Mouse (Mus musculus) fibroblast of lung, adult 2 months (primary cell): ENCODE data around the gene Ankrd37.

ENCODE experiments used
- DNase-seq: peaks from one replicate; pipeline ENCODE4 v3.0.0-alpha.2; 2011; ENCODE audit warnings: low read depth

The Ankrd37 gene

DNA sequence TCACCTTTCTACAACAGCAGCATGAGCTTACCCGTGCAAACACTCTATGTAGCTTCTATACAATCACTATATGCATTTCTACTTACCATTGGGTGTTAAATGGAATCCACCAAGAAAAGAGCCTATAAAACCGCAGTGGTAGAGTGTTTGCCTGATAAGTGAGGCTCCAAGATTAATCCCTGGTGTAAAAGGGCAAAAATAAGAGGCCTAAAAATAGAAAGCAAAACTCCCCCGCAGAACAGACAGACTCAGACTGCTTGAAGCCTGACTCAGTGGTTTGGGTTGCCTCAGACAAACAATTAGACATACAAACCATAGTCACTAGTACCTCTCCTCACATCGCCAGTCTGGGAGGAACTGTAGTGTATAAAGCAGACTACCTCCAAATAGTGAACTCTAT is at the start of gene Ankrd37:
TSS of gene Ankrd37 (minus strand) at position 112 of the 400 bp plus-strand sequence.
- no peak for DNase-seq

DNA sequence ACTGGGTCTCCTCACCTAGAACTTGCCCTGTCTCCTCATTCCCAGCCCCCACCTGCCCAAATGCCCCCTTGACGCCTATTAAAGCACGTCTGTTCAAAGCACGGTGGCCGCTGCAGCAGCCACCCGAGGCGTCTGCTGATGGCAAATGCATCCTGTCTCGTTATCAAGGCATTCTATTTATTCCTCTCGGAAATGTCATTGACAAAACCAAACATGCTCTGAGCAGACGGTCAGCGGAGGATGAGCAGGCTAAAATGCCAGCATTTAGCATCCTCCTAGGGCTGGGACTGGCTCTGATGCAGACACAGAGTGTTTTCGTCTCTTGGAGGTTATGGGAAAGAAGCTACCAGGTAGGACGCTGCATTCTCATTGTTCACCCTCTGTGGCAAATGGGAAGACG is 34.8 kb upstream of the Ankrd37 start:
- DNase-seq, result no peak

DNA sequence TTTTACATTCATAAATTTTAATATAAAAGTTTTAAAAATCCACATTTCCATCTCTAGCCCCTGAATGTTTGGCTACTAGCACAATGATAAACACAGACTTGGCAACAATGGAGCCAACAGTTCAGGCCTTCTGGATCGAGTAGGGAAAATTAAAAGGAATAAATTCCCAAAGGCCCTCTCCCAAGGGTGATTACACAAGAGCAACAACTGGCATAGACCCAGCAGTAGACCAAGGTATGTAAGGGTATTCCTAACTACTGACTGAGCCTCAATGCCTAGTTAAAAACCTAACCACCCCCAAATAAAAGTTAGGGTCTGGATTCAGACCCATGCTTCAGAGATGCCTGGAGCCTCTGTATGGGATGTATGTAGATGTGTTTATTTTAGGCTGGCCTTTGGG is 34.2 kb upstream of the Ankrd37 start:
- no peak for DNase-seq

DNA sequence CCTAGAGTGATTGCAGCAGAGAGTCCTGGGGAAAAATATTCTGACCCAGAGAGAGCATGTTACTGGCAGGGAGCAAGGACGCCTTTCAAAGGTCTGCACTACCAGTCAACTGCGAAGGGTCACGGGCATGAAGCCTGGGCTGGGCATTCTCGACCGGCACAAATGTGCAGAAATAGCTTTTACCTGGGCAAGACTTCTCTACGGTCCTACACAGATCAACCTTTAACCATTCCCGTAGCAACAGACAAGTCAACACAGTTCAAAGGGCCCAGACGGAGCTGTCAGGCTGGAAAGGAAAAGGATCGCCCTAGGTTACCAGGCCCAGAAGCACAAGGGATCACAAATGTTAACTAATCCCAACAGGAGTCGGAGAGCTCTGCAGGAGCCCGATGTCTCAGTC is 30.7 kb upstream of the Ankrd37 start:
- DNase-seq, result no peak

DNA sequence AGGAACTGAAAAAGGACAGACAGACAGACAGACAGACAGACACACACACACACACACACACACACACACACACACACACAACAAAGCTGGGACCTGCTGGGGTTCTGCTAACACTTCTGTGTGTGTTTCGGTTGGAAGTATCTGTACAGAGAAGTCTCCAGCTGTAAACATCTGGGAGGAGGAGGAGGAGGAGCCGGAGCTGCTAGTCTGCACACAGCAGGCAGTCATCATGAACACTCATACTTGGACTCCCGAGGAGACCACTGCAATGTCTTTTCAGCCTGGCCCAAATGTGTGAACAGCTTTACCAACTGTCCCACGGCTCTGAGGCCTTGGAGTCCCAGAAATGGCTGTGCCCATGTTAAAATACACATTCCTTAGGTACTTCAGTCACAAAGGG is 18.9 kb upstream of the Ankrd37 start:
- no peak for DNase-seq

DNA sequence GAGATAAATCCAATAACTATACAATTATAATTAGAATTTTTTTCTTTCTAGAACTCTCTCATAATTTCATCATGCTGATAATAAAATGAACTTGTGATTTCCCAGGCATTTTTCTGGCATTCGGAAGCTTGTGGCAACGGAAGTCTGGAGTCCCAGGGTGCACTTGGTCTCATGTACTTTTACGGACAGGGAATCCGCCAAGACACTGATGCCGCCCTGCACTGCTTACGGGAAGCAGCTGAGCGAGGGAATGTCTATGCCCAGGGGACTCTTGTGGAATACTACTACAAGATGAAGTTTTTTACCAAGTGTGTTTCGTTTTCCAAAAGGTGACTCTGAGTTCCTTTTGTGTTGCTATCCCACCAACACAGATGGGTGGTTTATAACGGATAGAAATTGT is 17.3 kb upstream of the Ankrd37 start:
- DNase-seq, result no peak

DNA sequence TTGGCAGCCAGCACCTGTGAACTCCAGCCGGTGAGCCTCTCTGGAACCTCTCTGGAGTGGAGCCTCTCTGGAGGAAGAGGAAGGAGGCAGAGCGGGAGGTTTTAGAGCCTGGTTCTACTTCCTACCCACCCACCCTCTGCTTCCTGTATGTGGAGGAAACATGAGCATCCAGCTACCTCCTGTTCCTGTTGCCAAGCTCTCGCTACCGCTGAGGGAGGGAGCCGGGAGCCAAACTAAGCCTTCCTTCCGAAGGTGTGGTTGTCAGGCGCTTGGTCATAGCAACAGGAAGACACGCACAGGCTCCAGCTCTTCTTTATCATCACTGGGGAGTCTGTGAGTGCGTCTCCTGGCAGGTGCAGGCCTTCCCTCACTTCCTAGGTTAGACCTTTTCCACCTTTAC is 16.7 kb upstream of the Ankrd37 start:
- no peak for DNase-seq

DNA sequence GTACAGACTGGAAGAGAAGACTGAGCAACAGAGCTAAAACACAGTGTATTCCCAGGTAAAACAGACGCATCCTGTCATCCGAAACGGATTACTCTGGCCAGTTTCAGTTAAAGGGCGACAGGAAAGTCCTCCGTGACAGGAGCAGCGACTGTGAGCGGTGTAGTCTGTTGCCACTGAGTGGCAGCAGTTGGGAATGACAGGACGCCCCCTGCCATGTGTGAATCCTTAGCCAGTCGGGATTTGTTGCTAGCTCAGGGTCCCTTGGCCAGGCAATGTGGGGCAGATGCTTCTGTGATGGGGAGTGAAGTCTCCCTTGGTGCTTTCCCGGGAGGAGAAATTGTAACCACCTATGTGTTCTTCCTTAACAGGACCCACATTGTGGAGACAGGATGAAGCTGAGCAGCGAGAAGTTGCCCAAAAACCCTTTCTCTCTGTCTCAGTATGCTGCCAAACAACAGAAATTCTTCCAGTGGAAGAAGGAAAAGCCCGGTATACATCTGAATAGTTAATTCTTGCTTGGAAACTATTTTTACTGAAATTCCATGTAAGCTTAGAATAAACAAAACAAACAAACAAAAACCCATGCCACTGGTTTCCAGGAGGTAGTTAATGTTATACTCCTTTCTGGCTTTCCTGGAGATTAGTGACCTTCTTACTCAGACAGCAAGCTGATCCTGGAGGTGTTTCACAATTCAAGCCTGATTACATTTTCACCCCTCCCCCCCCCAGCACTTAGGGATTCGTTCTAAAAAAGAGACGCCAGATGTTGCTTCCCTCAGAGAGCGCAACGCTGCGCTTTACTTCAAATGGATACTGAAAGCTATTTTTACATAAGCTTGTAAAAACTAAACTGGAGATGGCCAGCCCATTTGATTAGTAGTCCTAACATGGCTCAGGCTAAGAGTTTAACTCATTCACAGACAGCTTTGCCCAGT is 5.5 kb upstream of the Ankrd37 start:
- no peak for DNase-seq

DNA sequence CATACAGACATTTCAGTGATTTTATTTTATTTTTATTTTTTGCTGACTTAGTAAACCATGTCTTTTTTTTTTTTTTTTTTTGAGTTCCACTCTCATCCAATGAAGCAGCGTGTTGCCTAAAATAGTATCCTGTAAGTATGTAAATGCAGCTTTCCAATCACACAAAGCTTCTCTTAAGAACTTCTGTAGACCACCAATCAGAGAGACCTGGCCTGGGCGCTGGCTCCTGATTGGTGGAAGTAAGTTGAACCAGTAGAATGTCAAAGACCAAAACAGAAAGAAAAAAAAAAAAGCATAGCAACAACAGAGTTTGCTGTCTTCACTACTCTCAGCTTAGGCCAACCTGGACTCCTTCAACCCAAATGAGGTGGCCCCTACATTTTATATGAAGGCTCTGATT is 4.8 kb upstream of the Ankrd37 start:
- DNase-seq, result no peak

DNA sequence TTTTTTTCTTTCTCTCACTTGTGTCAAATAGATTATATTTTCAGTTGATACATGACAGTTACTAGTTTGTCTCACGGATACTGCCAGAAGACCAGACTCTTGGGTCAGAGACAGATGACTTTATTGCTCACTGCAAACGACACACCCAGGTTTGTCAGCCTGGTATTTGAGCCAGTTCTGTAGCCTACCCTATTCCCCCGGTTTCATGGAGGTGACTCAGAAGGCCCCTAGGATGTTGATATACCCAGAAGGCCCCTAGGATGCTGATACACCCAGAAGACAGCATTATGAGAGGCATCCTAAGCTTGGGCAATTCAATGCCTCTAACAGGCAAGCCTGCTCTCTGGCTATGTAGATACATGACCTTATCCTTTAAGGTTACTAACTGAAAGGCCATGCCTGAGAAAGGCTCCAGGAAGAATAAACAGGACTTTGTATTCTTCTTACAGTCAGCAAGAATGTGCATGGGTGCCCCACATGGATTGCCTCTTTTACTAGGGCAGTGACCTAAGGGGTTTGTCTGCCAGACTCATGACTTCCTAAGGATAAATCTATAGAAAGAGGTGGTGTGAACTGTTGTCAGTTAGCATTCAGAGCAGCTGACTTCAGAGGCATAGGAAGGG is 1.7 kb upstream of the Ankrd37 start:
- no peak for DNase-seq

DNA sequence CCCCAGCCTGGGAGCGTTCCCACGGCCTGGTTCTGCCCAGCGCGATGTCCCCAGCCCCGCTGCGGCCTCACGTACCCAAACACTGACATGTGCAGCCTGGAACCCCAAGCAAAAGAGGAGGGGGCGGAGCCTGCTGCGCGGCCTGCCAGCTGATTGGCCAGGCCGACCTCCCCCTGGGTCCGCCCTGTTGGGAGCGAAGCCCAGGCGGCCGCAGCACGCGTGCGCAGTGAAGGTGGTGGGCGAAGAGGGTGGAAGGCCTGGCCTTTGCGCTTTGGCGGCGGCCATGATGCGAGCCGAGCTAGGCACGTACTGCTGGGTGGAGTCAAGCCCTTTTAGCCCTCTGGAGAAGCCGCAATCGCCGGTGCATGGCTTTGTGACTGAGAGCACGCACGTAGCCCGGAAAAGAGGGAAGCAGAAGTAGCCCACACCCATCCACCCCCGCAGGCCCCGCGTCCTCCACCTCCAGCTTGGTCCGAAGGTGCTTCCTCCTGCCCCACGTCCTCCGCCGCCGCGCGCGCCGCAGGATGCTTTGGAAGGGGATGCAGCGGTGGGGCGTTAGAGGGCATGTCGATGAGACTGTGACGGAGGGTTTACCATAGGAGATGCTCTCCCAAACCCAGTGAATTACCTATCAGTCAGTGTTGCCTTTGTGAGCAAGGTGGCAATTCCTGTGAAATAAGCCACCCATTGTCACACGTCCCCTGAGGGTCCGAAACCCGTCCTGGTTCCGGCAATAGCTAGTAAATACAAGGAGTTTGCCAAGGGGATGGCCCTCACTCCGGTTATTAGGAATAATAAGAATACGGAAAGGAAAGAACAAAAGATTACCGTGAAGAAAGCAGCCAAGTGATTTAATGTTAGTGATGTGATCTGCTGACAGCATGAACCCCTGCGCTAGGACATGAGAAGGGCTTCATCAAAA is 5.5 kb downstream of the Ankrd37 start:
- DNase-seq, result peak; percentile 93

DNA sequence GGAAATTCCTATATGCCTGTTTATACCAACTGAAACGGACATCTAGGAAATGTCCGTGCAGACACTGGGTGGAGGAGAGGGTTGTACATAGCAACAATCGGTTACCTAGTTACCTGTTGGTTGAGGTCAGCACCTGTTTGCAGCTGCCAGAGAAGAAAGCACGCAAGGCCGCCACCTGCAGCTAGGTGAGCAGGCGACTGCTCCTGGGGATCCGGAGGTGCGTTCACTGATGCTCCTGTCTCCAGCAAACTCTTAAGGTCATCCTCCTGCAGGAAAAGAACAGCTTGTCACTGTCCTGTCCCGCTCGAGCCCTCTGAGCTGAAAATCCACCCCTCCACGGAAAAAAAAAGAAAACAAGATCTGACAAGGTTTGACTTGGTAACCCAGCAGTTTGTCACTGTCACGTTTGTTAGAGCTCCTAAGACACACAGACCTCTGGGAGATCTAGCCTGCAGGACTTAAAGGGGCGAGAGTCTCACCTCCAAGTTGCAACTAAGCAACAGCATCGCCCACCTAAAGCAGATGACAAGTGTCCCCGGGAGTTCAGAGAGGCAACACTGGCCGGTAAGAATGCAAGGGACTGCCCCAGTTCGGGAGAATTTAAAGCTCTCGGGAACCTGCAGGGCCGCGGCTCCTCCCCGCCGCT is 6.2 kb downstream of the Ankrd37 start, which contains the start of gene Lrp2bp:
TSS of gene Lrp2bp (plus strand) at position 166 of the 646 bp plus-strand sequence.
- DNase-seq, result no peak

DNA sequence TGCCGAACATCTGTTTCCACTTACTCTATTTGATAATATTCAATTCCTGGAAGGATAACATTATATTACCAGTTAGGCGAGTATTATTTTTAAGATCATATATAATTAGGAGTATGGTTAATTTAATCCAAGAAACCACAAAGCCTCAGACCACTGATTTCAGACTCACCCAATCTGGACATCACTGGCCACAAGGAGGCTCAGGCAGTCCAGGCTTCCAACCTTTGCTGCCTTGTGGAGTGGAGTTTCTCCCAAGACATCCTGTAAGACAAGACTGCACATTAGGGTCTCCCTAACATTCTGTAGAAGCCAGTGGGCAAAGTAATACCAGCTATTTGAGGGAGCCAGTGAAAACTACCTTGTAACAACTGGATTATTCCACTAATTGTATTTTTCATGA is 7.3 kb downstream of the Ankrd37 start:
- DNase-seq, result no peak

DNA sequence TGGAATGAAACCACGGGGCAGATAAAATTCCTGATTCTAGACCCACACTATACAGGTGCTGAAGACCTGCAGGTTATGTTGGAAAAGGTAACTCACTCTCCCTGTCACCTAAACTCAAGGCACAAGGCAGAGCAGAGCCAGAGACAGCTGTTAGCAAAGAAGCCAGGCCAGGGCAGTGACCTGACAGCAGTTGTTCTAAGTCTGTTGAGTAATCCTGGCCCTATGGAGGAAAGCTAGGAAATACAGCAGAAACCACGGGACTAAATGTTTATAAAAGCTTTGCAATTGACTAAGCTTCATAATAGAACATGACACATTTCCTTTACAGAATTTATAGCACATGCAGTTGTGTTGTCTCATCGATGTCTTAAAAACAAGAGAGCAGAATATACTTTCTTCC is 9.9 kb downstream of the Ankrd37 start:
- DNase-seq, result no peak

DNA sequence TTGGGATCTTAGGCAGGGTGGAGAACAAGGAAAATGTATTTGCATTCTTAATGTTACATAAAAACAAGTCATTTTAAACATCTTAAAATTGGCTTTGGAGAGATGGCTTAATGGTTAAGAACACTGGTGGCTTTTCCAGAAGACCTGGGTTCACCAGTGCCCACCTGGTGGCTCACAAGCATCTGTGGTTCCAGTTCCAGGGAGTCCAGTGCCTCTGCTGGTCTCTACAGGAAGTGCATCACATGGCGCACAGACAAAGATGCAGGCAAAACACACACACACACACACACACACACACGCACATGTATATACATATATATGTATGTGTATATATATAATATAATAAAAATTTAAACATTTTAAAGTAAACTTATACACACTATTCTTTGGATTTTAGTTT is 11.4 kb downstream of the Ankrd37 start:
- DNase-seq, result no peak

DNA sequence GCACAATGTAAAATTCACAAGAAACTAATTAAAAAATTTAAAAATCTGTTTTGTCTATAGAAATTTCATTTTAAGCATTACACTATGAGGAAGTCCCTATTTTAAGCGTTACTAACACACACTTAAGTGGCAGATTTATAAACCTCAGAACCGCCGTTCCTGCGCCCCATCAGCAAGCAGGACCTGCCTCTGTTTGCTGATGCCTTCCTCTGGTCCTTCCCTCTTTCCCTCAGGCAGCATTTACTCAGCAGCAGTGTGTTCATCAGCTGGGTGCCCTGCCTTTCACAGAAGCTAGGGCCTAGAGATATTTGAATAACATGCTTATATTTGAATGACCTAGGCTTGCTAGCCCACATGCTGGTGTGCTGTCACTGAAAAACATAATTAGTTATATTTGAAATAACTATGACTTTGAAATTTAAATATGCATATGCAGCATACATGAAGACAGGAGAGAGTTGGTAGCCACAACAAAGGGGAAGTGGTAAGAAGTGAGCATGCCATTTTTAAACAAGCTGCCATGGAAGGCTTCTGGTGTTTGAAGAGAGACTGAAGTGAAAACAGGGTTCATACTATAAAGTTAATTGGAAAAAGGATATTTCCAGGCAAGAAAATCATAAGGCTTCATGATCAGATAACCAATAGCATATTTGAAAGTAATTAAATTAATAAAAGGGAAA is 14.7 kb downstream of the Ankrd37 start:
- DNase-seq, result no peak

DNA sequence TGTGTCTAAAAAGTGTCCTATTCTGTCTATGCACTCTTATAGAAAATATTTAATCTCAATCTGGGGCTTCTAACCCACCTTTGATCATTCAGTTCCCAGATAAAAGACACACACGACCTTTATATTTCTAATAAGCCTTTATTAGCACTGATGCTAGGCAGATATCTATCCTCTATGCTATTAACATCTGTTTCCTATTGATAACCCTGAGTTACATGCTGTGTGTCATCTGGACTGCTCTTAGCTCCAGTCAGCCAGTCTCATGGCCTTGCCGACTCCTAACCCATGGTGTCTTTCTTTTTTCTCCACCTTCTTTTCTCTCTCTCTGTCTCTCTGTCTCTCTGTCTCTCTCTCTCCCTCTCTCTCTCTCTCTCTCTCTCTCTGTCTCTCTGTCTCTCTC is 17.3 kb downstream of the Ankrd37 start:
- DNase-seq, result no peak

DNA sequence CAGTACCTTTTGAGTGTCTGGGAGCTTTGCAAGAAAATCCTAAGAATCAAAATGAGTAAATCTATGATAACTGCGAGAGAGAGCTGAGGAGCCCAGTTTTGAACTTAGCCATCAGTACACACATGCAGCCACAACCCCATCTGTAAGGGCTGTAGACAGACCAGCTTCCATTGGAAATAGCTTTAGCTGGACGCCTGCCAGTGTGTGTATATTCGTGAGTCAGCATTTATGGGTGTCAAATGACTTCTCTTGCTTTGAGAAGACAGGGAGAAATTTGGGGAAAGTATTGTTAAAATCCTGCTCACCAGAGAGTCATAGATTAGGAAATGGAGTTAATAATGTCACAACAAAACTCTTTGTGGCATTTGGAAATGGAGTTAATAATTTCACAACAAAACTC is 18.8 kb downstream of the Ankrd37 start:
- DNase-seq, result no peak

DNA sequence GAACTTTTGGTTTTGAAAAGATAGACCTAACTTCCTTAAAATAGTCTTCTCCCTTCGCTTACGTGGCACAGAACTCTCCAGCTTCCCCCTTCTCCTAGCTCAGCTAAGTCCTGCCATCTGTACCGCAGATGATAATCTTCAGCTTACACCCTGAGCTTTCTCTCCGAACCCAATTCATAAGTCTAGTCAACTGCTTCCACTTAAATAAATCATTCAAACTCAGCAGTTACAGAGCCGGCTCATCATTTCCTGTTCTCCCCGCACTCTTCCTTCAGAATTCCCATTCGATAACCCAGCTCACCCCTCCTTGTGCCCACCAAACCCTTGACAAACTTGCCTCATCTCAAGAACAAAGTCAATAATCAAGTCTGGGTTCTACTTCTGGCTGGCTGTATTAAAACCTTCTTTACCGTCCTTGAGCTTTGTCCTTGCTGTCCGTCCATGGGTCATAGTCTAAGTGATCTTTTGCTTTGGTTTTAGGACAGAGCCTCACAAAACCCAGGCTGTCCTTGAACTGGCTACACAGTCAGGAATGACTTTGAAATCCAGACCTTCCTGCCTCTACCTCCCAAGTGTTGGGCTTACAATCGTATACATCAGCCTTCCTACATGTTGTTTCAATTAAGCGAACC is 29.6 kb downstream of the Ankrd37 start:
- DNase-seq, result no peak

DNA sequence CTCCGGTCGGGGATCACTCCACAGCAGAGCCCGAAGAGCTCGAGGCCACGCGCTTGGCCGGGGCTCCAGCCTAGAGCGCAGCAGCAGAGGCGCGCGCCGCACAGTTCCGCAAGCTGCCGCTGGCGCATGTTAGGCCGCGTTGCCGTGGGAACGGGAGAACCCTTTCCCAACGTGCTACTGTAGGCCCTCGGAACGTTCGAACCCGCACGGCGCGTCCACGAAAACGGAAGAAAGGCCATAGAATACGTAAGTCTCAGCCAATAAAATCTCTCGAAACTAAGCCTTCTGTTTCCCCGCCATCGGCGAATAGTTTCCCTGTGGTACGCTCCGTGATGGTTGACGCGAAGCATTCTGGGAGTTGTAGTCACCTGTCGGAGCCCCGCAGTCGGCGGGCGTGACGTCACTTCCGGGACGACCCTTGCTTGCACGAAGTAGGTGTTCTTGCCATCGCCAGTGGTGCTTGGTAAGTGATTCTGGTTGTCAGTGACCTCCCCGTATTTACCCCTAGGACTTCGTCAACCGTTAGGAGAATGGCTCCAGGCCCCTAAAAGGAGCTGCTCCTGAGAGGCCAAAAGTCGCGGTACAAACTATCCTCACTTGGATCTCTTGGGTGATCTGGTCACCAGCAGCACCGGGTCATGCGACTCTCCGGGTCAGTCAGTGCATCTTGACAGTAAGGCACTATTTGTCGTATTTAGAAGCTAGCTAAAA is 30.2 kb downstream of the Ankrd37 start, which contains the start of the genes 1700029J07Rik and Ufsp2:
TSS of gene 1700029J07Rik (minus strand) at position 127 of the 711 bp plus-strand sequence.
TSS of gene Ufsp2 (plus strand) at position 403 of the 711 bp plus-strand sequence.
- DNase-seq, result peak; percentile 98
